Mouse (Mus musculus) heart, adult 2 months (tissue): ENCODE results near the gene Il17d. TPM values are rescaled to one million over a fixed set of nuclear protein-coding genes. Genes with fewer than 3 reads are reported as not detected.
A peak's percentile ranks its signal among the peaks of the same experiment; 100 is the strongest.

Experiments
- DNase-seq, 2 experiments: peaks; one replicate each; pipeline ENCODE4 v3.0.0; 2021
- H3K27ac ChIP-seq: fragments of 200-600 bp; 2 replicates; pipeline ENCODE4 v1.8.1; 2022
- H3K27me3 ChIP-seq: fragments of 200-500 bp; 2 replicates; pipeline ENCODE4 v1.6.1; 2012; ENCODE audit warnings: mild to moderate bottlenecking, low read length, inconsistent platforms, mixed read lengths; ENCODE audit not compliant: control insufficient read depth, insufficient read depth
- H3K36me3 ChIP-seq: fragments of 200-500 bp; 2 replicates; pipeline ENCODE4 v1.6.1; 2012; ENCODE audit warnings: low read length, inconsistent platforms; ENCODE audit not compliant: control insufficient read depth, insufficient read depth
- H3K4me1 ChIP-seq: fragments of 200-500 bp; 2 replicates; pipeline ENCODE4 v1.6.1; 2011; ENCODE audit warnings: low read length; ENCODE audit not compliant: control insufficient read depth, insufficient read depth
- H3K4me3 ChIP-seq: fragments of 200-600 bp; 2 replicates; pipeline ENCODE4 v1.8.1; 2022
- H3K79me2 ChIP-seq: fragments of 200-500 bp; replicated peaks from 2 replicates; pipeline ENCODE4 v1.6.1; 2012; ENCODE audit warnings: mild to moderate bottlenecking, inconsistent platforms, low read length, moderate library complexity, mixed read lengths; ENCODE audit not compliant: control insufficient read depth, insufficient read depth
- H3K9ac ChIP-seq: fragments of 200-500 bp; 2 replicates; pipeline ENCODE4 v1.6.1; 2012; ENCODE audit warnings: low read depth, mild to moderate bottlenecking, control low read depth, inconsistent platforms, low read length, mixed read lengths
- CTCF ChIP-seq: fragments of 200-600 bp; IDR thresholded peaks from 2 replicates; pipeline ENCODE4 v1.8.1; 2022; ENCODE audit warnings: antibody characterized with exemption, mild to moderate bottlenecking, moderate library complexity
- EP300 ChIP-seq: fragments of 200-500 bp; IDR thresholded peaks from 2 replicates; pipeline ENCODE4 v1.6.1; 2011; ENCODE audit warnings: low read depth, low read length, control low read depth; ENCODE audit not compliant: insufficient read depth
- POLR2A ChIP-seq: fragments of 200-500 bp; IDR thresholded peaks from 2 replicates; pipeline ENCODE4 v1.6.1; 2011; ENCODE audit warnings: mild to moderate bottlenecking, low read depth, low read length, control low read depth; ENCODE audit not compliant: insufficient read depth
- WGBS: fragments of 180-500 bp; shearing (Covaris S2); methylation state at CpG from one replicate; pipeline ENCODE4 v1.1.7; 2018; 5-methylcytosine and 5-hydroxymethylcytosine counted together
- intact Hi-C: fragments of 180-260 bp; cut with DNase I; formaldehyde crosslinking; loops from one replicate; pipeline ENCODE4 v1.15.1; 2025
- polyA plus RNA-seq: library from polyadenylated mRNA; depleted of rRNA; stranded (reverse); fragments of >200 nt; gene quantifications from 2 replicates; pipeline ENCODE4 v1.2.3, GENCODE M21; 2012
- total RNA-seq, 2 experiments: library from RNA; stranded (reverse); gene quantifications; 2 replicates each; pipeline ENCODE4 v1.2.3; 2021

Gene Il17d
- total and polyA plus RNA-seq, 3 experiments = 2.2 to 10.1 (median 3.3) TPM

- Histone ChIP-seq H3K4me3 (peak overlapping the region; percentile 51), H3K9ac (no peak overlapping the region), H3K27me3 (no peaks in the 10 kb centered on the region), H3K79me2 (no peaks in the 10 kb centered on the region), H3K27ac (no peak overlapping the region), H3K36me3 (no peaks in the 10 kb centered on the region), H3K4me1 (peaks cover 5% of the 10 kb centered on the region)
- no peak for TF ChIP-seq CTCF
- TF ChIP-seq POLR2A = no peak
- no peak for TF ChIP-seq EP300
- DNase-seq = no peak
- WGBS = 74% methylated on average over 10 of the region's 10 CpGs
- intact Hi-C loops = no loop called here
These were observed 1.6 kb downstream of the Il17d start for GRCm38 (mm10) chr14:57526050-57526623.

- H3K27ac ChIP-seq = no peak overlapping the region
- H3K4me1 ChIP-seq = peaks cover 5% of the 10 kb centered on the region
- no peaks in the 10 kb centered on the region for H3K36me3 ChIP-seq
- H3K4me3 ChIP-seq = no peak overlapping the region
- intact Hi-C loops = no loop called here
- no peak for DNase-seq
- no peaks in the 10 kb centered on the region for H3K27me3 ChIP-seq
- TF ChIP-seq EP300 (no peak), POLR2A (no peak), CTCF (no peak)
- no peaks in the 10 kb centered on the region for H3K79me2 ChIP-seq
- WGBS = 49% methylated on average over 7 of the region's 7 CpGs
- no peak overlapping the region for H3K9ac ChIP-seq
These were observed 2.5 kb downstream of the Il17d start for GRCm38 (mm10) chr14:57527122-57527521.

GRCm38 (mm10) chr14:57527598-57527997 is 3.0 kb downstream of the Il17d start:
- no peak for TF ChIP-seq CTCF
- no peak for TF ChIP-seq POLR2A
- no peak for TF ChIP-seq EP300

GRCm38 (mm10) chr14:57529086-57529785 is 4.7 kb downstream of the Il17d start:
- no peaks in the 10 kb centered on the region for H3K36me3 ChIP-seq
- TF ChIP-seq POLR2A = peak; percentile 23; the same call in 1 of the 2 replicates
- no peak for TF ChIP-seq CTCF
- TF ChIP-seq EP300 = 0 out of 2 replicates have a peak, but pooled peaks have one; percentile 60
- intact Hi-C loops = no loop called here
- 27% methylated on average over 10 of the region's 10 CpGs for WGBS
- H3K79me2 ChIP-seq = no peaks in the 10 kb centered on the region
- H3K27ac ChIP-seq = peak overlapping the region; percentile 30; the same call in 1 of the 2 replicates
- peak; percentile 43 to 57 for DNase-seq
- no peak overlapping the region for H3K4me3 ChIP-seq
- H3K9ac ChIP-seq = no peak overlapping the region
- no peaks in the 10 kb centered on the region for H3K27me3 ChIP-seq
- H3K4me1 ChIP-seq = peaks cover 5% of the 10 kb centered on the region

More at GRCm38 (mm10) chr14:57527598-57527997, 3.0 kb downstream of the Il17d start:
- Histone ChIP-seq H3K27me3 (no peaks in the 10 kb centered on the region), H3K4me1 (peaks cover 5% of the 10 kb centered on the region), H3K9ac (no peak overlapping the region), H3K79me2 (no peaks in the 10 kb centered on the region), H3K36me3 (no peaks in the 10 kb centered on the region), H3K4me3 (no peak overlapping the region), H3K27ac (no peak overlapping the region)
- WGBS = 58% methylated on average over 2 of the region's 2 CpGs
- intact Hi-C loops = no loop called here
- no peak for DNase-seq

DNA sequence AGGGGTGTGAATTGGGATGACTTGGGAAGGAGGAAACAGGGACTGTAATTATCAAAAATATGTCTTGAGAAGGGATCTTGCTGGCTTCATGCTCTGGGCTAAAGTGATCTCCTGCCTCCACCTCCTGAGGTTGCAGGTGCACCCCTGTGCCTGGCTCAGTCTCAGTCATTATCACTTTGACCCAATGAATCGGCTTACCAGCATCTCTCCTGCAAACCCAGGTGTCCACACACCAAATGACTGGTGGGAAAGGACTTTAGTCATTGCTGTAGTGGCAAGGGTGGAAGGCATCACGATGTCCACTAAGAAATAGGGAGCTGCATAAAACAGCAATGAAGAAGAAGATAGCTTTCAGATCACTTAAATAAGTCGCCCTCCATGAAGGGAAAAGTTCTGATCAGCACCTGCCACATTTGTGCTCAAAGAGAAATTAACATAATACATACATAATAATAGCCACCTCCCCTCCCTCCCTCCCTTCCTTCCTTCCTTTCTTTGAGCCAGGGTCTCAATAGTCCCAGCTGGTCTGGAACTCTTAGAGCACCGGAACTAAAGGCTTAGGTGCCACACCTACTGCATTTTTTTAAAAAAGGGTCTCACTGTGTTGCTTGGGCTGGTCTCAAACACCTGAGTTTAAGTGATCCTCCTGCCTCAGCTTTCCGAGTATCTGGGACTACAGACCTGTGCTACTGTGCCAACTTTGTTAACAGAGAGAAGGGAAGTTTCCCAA is 5.4 kb downstream of the Il17d start:
- peak overlapping the region; percentile 30; the same call in 1 of the 2 replicates for H3K27ac ChIP-seq
- no peak for DNase-seq
- no peaks in the 10 kb centered on the region for H3K36me3 ChIP-seq
- intact Hi-C loops = no loop called here
- WGBS = 65% methylated on average over 5 of the region's 5 CpGs
- no peaks in the 10 kb centered on the region for H3K79me2 ChIP-seq
- TF ChIP-seq CTCF (no peak), POLR2A (no peak), EP300 (no peak)
- no peak overlapping the region for H3K9ac ChIP-seq
- H3K4me1 ChIP-seq = peaks cover 10% of the 10 kb centered on the region
- H3K27me3 ChIP-seq = no peaks in the 10 kb centered on the region
- no peak overlapping the region for H3K4me3 ChIP-seq
